ENCODE assay signal across 18 mouse cellular contexts in the genomic region with DNA sequence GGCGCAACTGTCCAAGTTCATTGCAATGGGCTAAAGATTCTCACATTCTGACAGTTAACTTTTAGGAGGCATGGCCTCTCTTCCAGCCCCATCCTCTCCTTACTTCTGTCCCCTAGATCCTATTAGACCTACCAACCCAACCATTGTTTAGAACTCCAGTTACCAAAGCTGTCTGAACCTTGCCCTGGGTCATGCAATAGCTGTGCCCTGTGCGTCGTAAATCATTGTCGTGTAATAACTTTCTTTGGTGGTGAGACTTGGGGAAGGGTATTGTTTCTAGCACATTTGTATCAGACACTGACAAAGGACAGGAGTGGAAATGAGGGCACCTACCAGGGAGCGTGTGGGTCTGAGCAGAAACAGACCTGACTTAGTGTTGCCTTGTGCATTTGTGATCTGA.
"Had no signal": no experiment of that assay in that cellular context is flagged by ENCODE, and none has a peak within 500 bp of the region (broad histone marks: within the 10 kb centered on the region; RNA-seq: fewer than 3 reads in every experiment).

No protein-coding gene starts in this region.

- H3K4me2 ChIP-seq: liver, embryonic 13.5 days; lung, embryonic 14.5 days; midbrain, embryonic 13.5 days; neural tube, embryonic 13.5 days had no signal

- H3K9ac ChIP-seq: liver, embryonic 13.5 days; lung, embryonic 14.5 days; midbrain, embryonic 13.5 days; neural tube, embryonic 13.5 days had no signal

- H3K4me3 ChIP-seq: layer of hippocampus, adult 2 months; liver, embryonic 13.5 days; midbrain, embryonic 10.5 days; midbrain, embryonic 13.5 days; myocyte; neural tube, embryonic 13.5 days had no signal

- ATAC-seq: inflammation-experienced regulatory T-cells, adult 6 months; midbrain, embryonic 13.5 days; midbrain, embryonic 16.5 days had no signal

- H3K27ac ChIP-seq: kidney, postnatal 0 days; liver, embryonic 13.5 days; macrophage; midbrain, embryonic 10.5 days; midbrain, embryonic 13.5 days; neural tube, embryonic 13.5 days; stomach, postnatal 0 days had no signal

- DNase-seq: kidney, adult 18-20 months; liver, embryonic 13.5 days; retina, postnatal 1 day; right cerebral cortex, postnatal 25 days; thymus, adult 2 months; thymus, postnatal 14 days; thymus, postnatal 4 days had no signal

- H3K4me1 ChIP-seq: liver, embryonic 13.5 days; midbrain, embryonic 10.5 days; midbrain, embryonic 13.5 days; neural tube, embryonic 13.5 days had no signal

- H3K27me3 ChIP-seq: liver, embryonic 13.5 days; midbrain, embryonic 13.5 days; neural tube, embryonic 13.5 days had no signal

- H3K36me3 ChIP-seq: liver, embryonic 13.5 days; midbrain, embryonic 10.5 days; midbrain, embryonic 13.5 days; neural tube, embryonic 13.5 days had no signal

- H3K9me3 ChIP-seq: liver, embryonic 13.5 days; midbrain, embryonic 10.5 days; midbrain, embryonic 13.5 days; neural tube, embryonic 13.5 days had no signal
